Mouse (Mus musculus) embryo, embryonic 10.5 days (tissue): ENCODE measurements around the gene Zkscan7.
"Not testable (repeated sequence)": the region's sequence is repeated elsewhere in the genome, so short reads cannot be mapped to it uniquely, and the experiment has no call there.

Experiments used
- DNase-seq: peaks from one replicate; pipeline ENCODE4 v3.0.0-alpha.2; 2015; ENCODE audit warnings: low spot score

Gene Zkscan7

GRCm38 (mm10) chr9:122885385-122885784 lies at the start of gene Zkscan7:
TSS of gene Zkscan7 (plus strand) at chr9:122885685.
- DNase-seq, result no peak

- no peak for DNase-seq
These were observed 49.4 kb upstream of the Zkscan7 start for GRCm38 (mm10) chr9:122836126-122836525.

GRCm38 (mm10) chr9:122836790-122837189 lies 48.7 kb upstream of the Zkscan7 start:
- DNase-seq, result no peak

- no peak for DNase-seq
These were observed 48.3 kb upstream of the Zkscan7 start for GRCm38 (mm10) chr9:122837216-122837615.

- DNase-seq, result peak; percentile 41
These were observed 47.8 kb upstream of the Zkscan7 start for GRCm38 (mm10) chr9:122837680-122838079.

GRCm38 (mm10) chr9:122843760-122844159 lies 41.7 kb upstream of the Zkscan7 start, which contains the start of gene Gm35549:
TSS of gene Gm35549 (minus strand) at chr9:122844035.
- no peak for DNase-seq

- no peak for DNase-seq
These were observed 39.9 kb upstream of the Zkscan7 start for GRCm38 (mm10) chr9:122845621-122846020.

- no peak for DNase-seq
These were observed 39.3 kb upstream of the Zkscan7 start for GRCm38 (mm10) chr9:122846156-122846555.

- not testable (repeated sequence) for DNase-seq
These were observed 37.6 kb upstream of the Zkscan7 start for GRCm38 (mm10) chr9:122847811-122848311.

- DNase-seq, result no peak
These were observed 31.0 kb upstream of the Zkscan7 start for GRCm38 (mm10) chr9:122854526-122854925.

GRCm38 (mm10) chr9:122855141-122855540 lies 30.3 kb upstream of the Zkscan7 start:
- DNase-seq, result not testable (repeated sequence)

- no peak for DNase-seq
These were observed 29.9 kb upstream of the Zkscan7 start for GRCm38 (mm10) chr9:122855617-122856016.

GRCm38 (mm10) chr9:122856716-122857115 lies 28.8 kb upstream of the Zkscan7 start:
- no peak for DNase-seq

- DNase-seq, result no peak
These were observed 24.7 kb upstream of the Zkscan7 start for GRCm38 (mm10) chr9:122860752-122861151.

- no peak for DNase-seq
These were observed 21.8 kb upstream of the Zkscan7 start for GRCm38 (mm10) chr9:122863731-122864130.

- DNase-seq, result no peak
These were observed 20.6 kb upstream of the Zkscan7 start for GRCm38 (mm10) chr9:122864848-122865247.

GRCm38 (mm10) chr9:122865697-122866166 lies 19.8 kb upstream of the Zkscan7 start, which contains the start of gene Zfp445:
TSS of gene Zfp445 (minus strand) at chr9:122866006.
- peak; percentile 94 for DNase-seq

- no peak for DNase-seq
These were observed 19.3 kb upstream of the Zkscan7 start for GRCm38 (mm10) chr9:122866192-122866591.

GRCm38 (mm10) chr9:122872595-122872994 lies 12.9 kb upstream of the Zkscan7 start:
- DNase-seq, result no peak

- no peak for DNase-seq
These were observed 10.8 kb upstream of the Zkscan7 start for GRCm38 (mm10) chr9:122874653-122875052.

- DNase-seq, result no peak
These were observed 10.3 kb upstream of the Zkscan7 start for GRCm38 (mm10) chr9:122875145-122875544.

GRCm38 (mm10) chr9:122886372-122887179 lies 1.1 kb downstream of the Zkscan7 start:
- peak; percentile 86 for DNase-seq

GRCm38 (mm10) chr9:122901047-122901446 lies 15.6 kb downstream of the Zkscan7 start:
- DNase-seq, result no peak
